Mouse (Mus musculus) brain, adult 2 months (tissue): Measurements from ENCODE around the gene Nmt2.
A peak's percentile ranks its signal among the peaks of the same experiment; 100 is the strongest.

ENCODE experiments used
- DNase-seq: peaks from one replicate; pipeline ENCODE4 v3.0.0; 2011; ENCODE audit warnings: low read depth, low spot score

Nmt2 gene

DNA sequence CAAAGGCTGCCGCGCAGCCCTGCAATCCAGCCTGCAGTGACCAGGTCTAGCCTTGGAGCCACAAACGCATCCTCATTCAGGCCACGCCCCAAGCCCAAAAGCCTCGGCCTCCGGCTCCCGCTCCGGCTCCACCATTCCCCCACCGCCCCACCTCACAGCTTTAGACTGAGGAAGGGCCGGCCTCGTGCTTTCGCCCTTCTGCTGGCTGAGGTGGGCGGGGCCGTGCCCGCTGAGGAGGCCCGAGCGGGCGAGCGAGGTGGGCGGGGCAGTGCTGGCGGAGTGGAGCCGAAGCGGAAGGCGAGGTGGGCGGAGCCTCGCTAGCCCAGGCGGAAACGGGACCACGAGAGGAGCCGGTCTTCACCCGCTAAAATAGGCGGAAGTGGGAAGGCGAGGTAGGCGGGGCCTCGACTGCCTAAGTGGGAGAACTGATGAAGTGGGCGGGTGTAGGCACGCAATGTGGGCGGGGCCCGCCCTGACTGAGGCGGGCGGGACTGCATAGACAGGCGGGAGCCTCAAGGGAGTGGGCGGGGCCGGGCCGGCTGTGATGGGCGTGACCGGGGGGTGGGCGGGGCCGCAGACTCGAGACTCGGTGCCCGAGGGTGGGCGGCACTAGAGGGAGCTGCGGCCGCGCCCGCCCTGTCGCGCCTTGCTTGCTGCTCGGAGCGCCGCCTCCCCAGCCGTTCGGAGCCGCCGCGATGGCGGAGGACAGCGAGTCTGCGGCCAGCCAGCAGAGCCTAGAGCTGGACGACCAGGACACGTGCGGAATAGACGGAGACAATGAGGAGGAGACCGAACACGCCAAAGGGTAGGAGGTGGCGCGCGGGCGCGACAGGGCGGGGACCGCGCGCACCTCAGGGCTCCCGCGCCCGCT, at the start of gene Nmt2:
Gene Nmt2, plus strand, starts transcription at position 611 of the 871 bp plus-strand sequence.
- peak; percentile 100 for DNase-seq

DNA sequence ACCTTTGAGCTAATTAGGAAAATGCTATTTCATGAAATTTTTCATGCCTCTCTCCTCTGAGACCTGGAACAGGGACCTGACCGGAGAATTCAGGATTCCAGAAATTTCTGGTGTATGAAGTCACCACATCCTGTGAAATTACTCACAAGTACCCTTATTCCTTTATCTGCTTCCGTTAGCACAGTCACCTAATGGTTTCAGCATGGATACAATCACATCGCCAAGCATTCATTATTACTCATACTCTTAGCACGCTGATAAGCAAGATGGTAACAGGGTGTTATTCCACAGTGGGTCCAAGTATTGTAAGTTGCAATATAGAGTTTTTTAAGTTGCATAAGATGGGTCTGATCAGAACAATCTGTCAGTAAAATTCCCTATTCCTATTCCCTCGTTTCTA, 44.8 kb upstream of the Nmt2 start:
- no peak for DNase-seq

DNA sequence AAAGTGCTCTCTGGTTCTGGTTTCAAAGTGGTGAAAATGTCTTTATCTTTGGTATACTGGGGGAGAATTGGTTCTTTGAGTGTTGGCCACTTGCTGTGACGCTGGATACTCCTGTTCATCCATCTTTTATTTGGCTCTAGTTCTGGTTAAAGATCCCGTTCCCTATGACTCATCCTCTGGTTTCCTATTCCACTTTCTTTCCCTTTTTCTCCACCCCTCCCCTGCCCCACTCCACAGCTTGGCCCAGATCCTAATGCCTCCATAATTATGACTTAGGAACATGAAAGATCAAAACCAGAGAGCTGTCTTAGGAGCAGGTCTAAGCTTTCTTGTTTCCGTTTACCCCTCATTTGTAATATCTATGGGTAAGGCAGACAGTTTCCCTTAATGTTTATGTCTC, 39.8 kb upstream of the Nmt2 start:
- no peak for DNase-seq

DNA sequence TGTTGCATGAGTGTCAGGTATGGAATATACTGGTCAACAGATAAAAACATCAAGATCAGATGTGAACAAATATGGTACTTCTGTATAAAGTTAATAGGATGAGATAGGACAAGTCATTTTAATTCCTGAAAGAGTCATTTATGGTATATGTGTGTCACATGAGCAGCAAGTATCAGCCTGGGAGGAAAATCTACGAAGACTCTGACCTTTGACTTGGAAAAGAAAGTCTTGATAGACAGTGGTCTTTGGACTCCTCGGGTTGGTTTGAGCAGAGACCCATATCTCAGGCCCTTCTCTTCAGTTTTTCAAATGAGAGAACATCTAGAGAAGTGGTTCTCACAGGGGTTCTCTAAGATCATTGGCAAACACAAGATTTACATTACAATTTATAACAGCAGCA, 32.7 kb upstream of the Nmt2 start:
- DNase-seq = no peak

DNA sequence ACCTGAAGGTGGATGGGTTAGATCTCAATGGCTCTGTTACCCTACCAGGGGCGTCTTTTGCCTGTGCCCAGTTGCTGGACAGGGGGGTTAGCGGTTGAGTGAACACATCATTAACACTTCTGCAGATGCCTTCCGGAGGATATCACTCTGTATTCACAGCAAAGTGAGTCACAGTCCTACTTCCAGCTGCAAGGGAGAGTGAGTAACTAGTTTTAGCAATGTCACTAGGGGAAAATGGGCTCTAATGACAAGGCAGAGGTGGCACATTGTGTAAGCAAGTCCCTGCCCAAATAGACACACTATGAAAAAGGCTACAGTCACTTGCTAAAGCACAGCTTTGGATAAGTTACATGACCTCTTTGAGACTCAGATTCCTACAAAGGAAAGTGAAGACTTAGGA, 17.5 kb upstream of the Nmt2 start:
- peak; percentile 65 for DNase-seq

DNA sequence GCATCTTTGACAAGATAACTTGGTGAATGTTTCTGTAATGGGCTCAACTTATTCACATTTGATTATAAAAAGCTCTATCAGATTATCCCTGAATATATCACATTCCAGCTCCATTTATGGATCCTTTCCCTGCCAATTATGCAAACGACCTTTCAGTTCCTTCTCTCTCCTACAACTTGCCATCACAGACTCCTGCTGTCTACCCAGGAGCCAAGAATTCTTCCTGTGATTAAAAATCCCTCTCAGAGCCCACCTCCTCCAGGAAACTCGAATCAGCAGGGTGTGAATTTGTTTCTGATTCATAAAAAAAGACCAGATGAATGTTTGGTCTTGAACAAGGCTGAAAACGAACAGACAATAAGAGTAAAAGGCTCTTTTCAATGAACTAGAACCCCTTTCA, 16.1 kb upstream of the Nmt2 start:
- peak; percentile 69 for DNase-seq

DNA sequence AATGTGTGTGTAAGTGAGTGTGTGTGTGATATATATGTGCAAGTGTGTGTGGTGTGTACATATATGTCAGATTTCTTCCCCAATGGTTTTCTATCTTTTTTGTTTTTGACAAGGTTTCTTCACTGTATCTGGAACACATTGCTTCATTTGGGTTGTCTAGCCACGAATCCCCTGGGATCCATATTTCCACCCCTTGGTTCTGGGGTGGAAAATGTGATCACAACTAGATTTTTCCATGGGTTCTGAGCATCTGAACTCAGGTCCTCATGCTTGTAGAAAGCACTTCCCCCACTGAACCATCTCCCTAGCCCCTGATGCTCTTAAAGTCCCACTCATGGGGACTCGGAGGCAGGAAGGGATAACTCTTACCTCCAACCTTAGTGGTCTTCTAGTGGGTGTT, 10.7 kb upstream of the Nmt2 start:
- no peak for DNase-seq

DNA sequence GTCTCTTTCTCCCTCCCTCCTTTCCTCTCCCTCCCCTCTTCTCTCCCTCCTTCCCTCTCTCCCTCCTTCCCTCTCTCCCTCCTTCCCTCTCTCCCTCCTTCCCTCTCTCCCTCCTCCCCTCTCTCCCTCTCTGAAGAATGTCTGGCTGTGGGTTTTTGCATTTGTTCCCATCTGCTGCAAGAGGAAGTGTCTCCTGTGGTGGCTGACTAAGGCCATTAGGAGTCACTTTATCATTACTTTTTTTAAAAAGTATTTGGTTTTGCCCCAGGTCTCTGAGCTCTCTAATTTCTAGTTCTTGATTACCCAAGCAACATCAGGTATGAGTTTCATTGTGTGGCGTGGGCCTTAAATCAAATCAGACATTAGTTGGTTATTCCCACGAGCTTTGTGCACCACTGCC, 7.9 kb upstream of the Nmt2 start:
- no peak for DNase-seq

DNA sequence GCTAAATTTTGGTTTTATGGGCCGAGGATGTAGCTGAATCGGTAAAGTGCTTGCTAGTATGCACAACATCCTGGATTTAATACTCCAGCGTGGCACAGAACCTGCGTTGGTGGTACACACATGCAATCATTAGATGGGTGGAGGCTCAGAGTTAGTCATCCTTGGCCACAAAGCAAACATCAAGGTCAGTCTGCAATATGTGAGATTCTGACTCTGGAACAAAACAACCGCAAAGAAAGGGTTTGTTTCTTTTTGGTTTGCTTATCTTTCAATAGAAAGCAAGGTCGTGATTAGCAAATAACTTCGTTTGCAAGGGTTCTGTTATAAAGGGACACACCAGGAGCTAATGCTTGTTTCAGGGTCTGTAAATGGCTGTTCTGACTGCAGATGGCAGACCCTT, 6.5 kb upstream of the Nmt2 start:
- no peak for DNase-seq

DNA sequence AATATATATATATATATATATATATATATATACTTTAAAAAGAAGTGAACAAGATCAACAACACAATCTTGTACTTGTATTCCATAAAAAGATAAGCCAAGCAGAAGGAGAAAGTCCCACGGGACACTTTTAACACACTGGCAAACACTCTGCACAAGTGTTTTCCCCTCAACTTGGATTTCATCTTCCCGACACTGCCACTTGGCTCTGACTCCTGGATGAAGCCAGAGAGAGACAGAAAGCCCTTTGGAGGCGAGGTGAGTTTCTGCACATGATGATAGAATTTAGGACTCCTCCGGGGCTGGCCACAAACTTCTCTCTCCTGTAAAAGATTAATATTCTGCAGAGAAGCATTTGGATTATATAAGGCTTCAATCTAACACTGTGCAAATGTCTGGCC, 2.7 kb upstream of the Nmt2 start:
- no peak for DNase-seq

DNA sequence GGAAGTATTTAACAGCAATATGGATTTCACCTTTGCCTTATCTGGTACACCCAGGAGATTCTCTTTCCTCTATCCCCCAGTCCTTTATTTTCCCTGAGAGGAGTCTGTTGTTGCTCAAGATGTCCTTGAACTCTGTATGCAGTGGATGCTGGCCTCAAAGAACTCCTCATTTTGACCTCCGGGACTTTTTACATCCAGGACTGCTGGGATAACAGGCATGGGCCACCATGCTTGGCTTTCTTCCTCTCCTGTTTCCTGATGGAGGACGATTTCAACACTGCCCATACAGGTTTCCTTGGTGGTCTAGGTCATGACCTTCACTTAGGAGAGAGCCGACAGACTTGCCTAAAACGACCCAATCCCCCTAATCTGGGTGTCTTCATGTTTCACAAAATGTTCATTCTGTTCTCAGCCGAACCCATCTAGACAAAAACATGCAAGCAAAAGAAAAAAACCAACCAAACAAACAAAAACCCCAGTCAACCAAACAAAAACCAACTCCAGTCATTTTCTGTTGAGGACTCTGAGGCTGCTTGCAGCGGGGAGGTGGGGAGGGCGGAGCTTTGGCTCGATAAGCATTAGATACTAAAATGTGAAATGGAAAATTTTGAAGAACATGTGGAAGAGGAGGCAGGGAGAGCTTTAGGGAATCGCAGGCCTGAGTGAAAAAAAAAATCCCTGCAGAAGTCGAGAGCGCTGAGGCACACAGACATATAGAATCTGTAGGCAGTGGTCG, 978 bp upstream of the Nmt2 start:
- DNase-seq = no peak

DNA sequence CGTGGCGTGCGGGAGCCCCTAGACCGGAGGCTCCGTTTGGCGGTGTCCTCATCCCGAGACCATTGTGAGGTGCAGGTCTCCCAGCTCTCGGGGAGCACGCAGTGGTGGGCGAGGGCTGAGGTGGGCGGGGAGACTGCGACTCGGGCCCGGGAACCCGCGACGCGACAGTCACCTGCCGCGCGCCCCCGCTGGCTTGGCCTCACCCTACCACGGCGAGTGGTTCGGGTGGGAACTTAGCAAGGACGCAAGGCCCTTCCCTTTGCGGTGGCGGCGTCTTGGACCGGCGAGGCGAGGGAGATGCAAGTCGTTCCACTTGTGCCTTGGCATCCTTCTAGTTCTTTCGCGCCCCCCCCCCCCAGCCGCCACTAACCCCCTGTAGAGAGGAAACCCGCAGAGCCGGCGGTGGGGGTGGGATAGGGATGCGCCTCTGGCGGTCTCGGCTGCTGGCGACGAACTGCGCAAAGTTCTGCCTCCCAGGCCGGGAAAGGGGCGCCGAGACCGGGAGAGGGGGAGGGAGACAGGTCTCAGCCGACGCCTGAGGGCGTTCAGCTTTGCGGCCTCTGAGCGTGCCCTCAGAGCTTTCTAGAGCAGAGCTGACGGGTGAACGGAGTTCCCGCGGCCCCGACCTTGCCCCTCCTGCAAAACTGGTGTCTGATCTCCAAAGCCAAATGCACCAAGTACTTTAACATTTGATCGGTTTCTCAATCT, 615 bp downstream of the Nmt2 start:
- DNase-seq = peak; percentile 60

DNA sequence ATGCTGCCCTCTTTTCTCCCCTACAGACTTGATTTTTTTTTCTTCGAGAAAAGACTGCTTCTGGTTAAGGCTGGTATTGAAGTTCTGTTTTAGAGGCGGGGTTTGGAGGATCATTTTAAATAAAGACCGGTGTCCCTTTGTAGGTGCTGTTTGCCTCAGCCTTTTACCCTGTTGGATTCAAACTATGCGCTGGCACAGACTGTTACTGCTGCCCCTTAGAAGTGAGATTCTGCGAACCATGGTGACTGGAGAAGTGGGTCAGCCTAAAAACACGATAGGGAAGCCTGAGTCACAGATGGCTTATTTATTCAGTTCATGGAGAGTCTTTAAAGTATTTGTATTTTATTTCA, 1.1 kb downstream of the Nmt2 start:
- DNase-seq = peak; percentile 61

DNA sequence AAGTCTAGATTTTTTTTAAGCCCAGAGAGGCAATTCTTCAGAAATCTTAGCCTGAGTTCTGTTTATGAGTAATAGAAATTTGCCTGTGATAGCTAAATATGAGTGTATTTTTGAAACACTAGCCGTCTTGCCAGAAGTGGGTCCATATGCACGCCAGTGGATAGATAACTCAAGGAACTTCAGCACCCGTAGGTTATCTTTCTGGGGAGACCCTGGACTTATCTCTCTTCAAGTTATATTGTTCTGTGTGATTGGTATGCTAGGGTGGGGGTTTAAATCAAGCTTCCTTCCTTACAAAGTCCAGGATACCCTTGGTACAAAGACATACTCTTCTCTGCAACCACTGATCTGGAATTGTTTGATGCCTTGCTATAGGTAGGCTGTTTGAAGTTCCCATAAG, 1.7 kb downstream of the Nmt2 start:
- DNase-seq = no peak

DNA sequence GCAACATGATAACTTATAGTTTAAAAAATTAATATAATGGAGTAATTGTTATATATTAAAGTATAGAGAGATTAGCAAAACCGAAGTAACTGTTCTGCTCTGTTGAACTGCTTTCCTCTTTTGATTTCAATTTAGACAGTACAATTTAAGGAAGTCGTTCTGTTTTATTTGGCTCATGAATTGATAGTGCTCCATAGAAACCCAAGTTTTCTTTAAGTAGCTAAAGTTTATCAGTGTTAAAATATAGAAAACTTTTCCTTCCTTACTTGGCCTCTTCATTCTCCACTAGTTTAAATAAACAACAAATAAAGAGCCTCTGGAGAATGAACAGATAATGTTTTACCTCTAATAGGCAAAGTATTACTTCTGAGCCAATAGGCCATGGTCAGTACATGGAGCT, 2.2 kb downstream of the Nmt2 start:
- no peak for DNase-seq

DNA sequence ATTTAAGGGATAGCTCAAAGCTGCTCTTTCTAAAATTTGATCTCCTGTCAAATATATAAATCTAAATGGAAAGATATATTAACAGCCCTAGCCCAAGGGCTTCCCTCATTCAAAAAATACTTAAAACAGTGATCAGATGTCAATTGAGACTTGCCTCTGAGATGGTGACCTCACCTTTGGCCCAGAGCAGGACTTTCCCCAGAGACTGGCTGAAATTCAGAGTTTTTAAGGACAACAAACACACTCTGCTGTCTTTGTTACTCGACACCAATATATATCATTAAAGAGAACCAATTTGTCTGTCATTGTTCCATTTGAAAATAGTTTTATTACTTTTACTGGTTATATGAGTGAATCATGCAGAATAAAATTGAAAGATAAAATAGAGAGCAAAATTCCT, 5.6 kb downstream of the Nmt2 start:
- no peak for DNase-seq

DNA sequence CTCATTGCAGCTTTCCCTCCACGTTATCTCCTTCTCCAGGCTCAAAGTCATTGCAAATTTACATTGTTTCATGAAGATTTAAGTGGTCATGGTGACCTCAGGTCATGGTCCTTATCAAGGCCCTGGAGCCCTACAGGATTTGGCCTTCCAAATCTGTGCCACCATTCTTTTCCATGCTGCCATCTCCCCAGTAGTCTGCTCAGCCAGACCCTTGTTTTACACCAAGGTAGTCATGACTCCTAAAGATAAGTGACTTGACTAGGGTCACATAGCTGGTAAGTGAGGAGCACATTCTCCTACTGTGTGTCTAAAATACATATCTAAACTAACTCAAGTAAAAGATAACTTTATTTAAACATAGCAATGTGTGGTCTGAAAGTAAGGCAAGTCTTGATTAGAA, 8.2 kb downstream of the Nmt2 start:
- no peak for DNase-seq

DNA sequence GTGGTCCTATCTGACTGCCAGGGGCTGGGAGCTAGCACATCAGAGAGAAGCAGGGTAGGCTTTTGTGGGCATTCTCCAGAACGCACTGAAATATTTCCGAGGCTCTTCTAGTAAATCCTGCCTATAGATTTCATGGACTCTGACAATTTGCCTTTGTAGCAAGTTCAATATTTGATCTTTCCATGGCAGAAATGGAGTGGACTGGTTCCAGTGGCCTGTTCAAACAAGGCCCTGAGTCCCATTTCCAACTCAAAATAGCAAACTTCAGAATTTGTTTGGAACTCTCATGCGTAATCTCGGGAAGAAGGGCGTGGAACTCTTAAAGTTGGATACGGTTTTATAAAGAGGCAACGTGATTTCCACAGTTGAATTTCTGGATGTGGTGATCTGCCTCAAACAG, 11.8 kb downstream of the Nmt2 start:
- DNase-seq = no peak

DNA sequence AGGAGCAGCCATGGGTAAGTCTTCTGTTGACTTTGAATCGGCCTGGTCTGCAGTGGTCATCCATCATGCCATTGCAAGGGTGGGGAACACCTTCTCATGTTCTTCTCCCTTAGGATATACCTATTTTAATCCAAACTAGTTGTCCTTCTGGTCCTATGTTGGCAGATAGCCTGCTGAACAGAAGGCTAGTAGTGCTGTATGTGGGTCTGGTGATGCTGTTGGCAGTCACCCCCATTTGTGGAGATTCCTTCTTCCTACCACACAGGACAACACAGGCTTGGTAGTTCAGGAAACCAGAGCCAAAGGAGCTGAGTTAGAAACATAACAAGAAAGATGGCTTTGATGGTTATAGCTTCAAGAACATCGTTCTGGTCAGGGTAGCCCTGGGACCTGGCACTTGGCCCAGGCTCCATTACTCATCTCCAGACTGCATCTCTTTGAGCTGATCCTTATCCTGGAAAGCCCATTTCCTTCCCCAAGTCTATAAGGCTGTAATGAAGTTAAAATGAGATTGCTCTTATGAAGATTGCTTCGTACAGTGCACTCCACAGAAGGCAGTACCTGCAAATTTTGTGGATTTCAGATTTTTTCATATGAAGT, 21.5 kb downstream of the Nmt2 start:
- peak; percentile 92 for DNase-seq

DNA sequence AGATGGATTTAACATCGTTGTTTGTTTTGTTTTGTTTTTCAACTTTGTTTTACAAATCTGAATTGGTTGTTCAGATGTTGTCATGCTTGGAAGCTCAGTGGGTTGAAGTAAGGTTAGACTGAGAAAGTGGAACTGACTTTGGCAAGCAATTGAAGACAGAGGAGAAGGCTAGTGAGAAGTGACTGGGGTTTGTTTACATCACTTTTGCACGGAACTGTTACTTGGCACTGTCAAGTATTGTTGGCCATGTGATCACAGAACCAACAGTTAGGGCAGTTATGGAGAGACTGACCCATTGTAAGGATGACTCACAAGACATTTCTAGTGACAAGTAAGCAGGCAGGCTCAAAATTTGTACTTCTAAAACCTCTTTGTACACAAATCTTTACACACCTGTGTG, 39.1 kb downstream of the Nmt2 start:
- DNase-seq = no peak

DNA sequence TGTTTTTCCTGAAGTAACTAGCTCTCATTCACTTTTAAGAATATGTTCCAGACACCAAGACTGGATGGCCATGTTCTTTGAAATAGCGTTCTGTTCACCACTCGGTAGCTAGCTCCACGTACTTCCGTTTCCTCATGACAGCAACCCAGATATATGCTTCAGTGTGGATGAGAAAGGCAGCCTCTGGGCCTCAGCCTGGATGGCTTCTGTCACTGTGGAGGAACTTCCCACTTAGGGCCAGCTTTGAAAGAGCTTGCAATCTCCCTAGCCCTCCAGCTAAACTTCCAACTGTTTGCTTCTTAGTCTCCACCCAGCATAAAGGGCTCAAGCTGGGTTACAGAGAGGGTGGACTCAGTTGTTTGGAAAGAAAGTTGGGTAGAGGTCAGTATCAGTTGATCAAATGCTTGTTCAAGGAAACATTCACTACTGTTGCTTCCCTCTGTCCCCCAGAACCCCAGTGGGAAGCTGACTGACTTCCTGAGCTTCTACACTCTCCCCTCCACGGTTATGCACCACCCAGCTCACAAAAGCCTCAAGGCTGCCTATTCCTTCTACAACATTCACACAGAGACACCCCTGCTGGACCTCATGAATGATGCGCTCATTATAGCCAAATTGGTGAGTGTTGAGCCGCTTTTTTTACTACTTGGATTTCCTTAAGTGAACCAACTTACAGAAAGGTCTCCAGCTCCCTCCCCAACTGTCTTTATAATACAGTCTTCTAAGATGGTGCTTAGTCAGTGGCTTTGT, 40.5 kb downstream of the Nmt2 start:
- DNase-seq = no peak

DNA sequence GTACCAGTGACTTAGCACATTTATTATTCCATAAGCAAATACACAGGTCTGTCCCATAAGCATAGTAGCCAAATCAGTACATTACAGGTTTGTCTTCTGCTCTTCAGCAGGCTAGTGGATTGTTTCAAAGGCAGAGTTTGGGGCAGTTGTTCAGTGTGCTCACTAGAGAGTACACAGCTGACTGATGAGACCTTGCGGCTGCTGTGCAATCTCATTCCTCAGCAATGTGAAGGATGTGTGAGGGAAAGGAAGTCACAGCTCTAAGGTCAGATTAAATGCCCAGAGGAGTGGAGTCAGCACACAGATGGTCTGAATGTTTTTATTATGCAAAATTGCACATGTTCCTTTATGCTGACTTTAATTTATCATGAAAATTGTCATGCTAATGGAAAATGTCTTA, 42.5 kb downstream of the Nmt2 start:
- no peak for DNase-seq
